Mouse (Mus musculus) kidney, postnatal 4 days (tissue): ENCODE measurements at regions not wholly inside any gene's neighbourhood (a gene's known extent, or its start where the extent isn't known, plus 50 kb on each side); places are given as distances from the start of the nearest gene placed in this dataset.
A peak's percentile ranks its signal among the peaks of the same experiment; 100 is the strongest.

ENCODE experiments used
- DNase-seq, 2 experiments: peaks; one replicate each; pipeline ENCODE4 v3.0.0; 2021; ENCODE audit warnings: mixed read lengths in 2 of 2

DNA sequence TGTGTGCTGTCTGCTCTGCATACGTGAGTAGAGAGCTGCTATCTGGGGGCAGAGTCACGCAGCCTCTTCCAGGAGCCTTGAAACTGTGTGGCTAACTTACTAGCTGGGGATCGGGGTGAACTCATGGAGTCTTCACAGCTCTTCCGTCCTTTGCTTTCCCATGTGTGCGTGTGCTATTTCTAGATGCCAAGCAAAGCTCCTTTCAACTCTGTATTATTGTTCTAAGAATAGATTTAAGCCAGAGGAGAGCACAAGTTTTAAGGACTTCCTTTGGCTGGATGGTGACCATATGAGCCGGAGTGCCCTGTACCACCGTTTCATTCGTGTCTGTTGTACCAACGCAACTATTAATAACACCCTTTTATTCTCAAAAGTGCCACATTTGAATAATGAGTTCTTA is 254.0 kb downstream of the Gm12728 start:
- no peak for DNase-seq

DNA sequence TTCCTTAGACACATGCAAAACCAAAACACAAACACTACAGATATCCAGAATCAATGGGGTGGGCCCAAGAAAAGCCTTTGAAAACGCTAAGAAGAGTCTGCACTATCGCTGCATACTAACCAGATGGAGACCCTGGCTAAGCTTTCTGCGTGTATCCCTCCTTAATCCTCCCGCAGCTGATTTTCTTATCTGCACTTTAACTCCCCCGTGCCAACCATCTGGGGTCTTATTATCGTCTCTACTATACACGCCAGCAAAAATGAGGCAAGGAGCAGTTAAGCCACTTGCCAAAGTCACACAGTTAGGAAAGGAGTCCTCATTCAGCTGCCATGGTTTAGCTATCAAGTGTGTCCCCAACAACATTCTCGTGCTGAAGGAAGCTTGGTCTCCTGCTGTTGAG is 258.4 kb downstream of the Gm12728 start:
- DNase-seq = no peak

DNA sequence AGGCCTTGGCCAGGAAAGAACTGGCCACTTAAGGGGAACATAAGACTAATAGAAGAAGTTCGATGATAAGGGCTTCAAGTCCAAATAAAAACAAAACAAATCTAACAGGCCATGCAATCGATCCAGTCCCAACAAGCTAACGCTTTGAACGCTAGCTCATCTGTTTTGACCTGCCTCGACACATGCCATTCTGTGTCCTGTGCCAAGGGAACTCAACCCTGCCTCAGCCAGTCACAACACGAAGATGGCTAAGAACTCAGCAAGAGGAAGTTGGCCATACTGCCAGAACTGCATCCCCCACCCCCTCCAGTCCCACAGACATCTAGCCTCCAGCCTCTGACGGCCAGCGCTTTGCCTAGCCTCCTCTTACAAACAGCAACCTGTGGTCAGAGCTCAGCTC is 259.1 kb downstream of the Gm12728 start:
- no peak for DNase-seq

DNA sequence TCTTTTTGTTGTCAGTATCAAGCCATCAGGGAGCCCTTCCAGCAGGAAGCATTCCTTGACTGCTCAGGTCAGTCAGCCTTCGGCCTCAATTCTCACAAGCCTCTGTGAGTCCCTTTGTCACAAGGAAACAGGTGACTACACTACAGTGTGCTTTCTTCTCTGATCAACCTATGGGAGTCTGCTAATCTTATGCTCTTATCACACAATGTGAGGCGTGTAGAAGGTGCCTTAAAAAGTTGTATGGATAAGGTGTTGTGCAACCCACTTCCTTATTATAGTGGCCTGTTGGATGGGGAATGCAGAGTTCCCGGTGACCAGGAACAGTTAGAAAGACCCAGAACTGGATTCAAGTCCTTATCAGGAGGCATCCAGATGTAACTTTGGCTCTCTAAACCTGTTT is 260.2 kb downstream of the Gm12728 start:
- no peak for DNase-seq

DNA sequence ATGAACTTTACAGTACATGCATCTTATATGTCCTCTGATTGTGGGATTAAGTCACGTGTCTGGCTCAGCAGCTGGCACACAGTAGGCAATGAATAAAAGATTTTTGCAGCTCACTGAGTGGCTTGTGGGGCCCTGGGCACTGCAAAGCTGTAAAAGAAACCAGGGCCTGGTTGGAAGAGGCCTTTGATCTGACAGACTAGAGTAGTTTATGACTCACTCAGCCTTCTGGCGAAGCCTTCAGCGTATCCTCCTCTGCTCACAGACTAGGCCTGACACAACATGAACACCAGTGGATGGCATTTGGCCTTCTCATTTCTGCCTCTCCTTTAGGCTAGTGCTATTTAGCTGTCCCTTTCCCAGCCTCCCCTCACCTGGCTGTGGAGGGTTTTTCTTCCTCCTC is 260.6 kb downstream of the Gm12728 start:
- DNase-seq = no peak

DNA sequence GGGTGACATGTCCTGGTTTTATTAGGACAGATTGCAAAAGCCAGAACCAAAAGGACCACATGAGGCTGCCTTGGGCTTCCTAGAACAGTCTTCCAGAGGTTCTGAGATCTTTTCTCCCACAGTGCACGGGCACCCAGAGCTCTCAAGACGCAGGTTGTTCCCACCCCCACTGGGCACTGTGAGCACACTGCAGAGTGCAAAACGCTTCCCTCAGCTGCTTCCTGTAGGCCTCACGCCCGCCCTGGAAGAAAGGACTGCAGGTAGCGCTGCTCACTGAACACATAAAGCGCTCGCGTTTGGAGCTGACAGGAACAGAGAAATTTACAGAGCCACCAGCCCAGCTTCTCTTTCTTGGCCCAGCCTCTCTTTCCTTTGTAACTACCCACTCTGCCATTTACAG is 262.5 kb upstream of the Usp24 start:
- no peak for DNase-seq

DNA sequence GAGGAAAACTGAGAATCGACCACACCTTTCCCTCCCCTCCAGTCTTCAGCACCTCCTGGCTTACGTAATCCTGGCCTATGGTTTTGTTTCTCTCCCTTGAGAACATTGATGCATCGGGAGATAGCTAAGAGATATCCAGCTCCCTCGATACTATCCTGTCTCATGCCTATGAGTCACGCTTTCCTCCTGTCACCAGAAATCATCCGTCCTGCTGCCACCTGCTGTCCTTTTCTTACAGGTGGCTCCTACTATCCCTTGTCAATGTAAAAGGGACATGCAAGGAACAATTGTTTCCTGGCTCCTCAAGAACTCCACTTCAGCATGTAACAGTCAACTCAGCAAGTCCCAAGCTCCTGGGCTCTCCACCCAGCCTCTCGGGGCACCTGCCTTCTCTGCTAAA is 261.7 kb upstream of the Usp24 start:
- DNase-seq = no peak

DNA sequence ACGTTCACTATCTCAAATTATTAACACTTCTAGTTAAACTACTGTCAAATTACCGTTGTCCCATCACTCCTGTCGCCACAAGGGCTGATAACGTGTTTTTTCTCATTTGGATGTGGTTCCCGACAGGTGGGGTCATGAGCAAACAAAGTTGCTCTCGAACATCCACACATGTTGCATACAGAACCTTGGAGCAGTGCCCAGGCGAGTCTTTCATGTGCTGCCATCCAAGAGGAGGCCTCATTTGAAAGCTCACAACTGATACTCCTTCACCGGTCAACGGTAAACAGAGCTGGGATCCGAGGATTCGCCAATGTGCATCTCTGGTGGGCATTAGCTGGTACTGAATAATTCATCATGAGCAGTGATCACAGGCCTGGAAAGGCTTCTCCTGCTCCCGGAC is 253.4 kb upstream of the Usp24 start:
- no peak for DNase-seq

DNA sequence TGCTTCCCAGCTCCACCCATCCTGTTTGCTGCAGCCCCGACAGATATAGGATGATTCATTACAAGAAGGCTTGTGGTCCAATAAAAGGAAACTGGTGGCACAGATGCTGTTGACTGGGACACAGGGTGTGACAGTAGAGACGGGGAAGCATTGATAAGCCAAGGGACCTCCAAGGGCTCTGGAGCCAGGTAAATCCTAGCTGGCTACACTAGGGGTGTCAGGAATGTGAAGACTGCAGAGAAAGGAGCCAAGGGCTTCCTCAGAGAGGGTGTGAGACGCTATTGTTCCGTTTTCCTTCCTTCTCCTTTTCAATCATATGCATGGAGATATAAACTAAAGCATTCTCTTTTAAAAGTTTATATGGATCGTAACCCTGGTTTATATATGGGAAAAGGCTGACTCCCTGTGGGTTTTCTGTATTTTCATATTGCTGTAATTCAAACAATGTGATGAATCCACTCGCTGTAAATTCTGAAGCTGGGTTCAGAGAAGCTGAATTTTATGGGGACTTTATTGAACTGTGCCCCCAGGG is 252.1 kb upstream of the Usp24 start:
- no peak for DNase-seq

DNA sequence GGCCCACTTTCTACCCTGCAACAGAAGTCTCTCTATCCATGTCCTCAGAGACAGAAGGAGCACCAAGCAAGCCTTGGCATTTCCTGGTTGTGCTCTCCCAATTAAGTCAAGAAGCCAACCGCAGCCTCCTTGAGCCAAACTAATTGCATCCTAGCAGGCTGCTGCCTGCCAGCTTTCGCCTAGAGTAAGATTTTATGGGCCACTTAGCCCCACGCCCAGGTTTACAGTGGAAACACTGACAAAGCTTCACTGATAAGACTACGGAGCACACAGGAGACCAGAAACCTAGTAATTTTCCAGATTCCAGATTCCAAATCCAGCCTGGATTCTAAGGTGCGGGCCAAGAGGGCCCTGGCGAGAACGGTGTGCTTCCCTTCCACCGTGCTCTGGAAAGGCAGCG is 249.0 kb upstream of the Usp24 start:
- DNase-seq = peak; percentile 11 to 37

DNA sequence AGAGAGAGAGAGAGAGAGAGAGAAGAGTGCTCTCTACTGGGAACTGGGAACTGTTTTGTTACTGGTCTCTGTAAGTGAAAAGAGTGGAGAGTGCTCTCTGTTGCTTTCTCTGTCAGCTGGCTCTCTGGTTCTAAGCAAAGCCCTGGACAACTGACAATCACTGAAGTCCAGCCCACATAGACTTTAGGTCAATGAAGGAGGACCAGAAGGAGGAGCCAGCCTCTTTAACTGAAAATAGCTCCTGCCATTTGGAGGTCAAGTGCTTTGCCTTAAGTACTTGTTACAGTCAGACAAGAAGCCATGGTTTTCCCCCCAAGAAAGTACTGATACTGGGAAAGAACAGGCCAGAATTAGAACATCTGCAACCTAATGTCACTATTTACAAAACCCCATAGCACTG is 232.5 kb upstream of the Usp24 start:
- no peak for DNase-seq

DNA sequence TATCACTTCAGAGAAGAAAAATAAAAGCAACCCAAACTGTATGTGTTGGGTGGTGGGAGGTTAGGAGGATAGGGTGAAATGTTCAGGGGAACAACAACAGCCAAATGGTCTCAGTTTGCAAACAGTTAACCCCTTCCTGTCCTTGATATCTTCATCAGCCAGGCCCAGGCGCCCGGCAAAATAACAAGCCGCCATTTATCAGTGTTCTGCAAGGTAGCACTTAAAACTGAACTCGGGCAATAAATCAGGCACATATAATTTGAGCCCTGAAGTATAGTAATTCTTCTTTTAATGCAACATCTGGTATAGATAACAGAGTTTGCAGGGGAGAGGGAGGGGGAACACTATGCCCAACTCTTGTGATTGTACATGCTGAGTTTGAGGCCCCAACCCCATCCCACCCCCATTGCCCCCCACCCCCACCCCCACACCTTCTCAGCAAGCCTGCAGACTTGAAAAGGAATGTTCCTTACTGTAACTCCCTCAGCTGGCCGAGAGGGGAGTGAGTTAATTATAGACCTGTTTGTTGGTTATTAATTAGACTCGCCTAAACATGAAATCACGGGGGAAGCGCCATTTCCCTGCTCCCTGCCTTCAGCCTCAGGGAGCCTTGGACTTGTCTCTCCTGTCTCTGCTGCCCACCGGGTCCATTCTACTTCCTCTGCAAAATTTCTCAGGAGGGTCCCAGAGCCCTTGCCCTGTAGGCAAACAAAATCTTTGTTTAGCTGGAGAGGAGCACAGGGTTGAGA is 223.9 kb upstream of the Usp24 start:
- DNase-seq = peak; percentile 58 to 73

DNA sequence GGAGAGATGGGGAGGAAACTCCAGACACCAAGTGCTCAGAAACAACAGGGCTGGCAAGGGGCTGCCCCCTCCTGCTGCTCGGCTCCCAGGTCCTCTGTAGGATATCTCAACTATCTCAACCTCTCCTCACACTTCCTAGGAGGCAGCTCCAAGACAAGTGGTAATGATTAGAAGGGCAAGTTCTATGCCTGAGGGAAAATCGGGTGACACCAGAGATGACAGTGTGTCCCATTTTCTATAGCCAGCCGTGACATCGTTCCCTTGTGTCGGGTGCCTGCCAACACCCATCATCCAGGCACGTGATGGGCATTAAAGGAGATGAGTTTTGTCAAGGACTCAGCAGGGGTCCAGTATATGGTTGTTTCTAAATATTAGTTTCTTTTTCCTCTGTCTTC is 223.3 kb upstream of the Usp24 start:
- DNase-seq = no peak

DNA sequence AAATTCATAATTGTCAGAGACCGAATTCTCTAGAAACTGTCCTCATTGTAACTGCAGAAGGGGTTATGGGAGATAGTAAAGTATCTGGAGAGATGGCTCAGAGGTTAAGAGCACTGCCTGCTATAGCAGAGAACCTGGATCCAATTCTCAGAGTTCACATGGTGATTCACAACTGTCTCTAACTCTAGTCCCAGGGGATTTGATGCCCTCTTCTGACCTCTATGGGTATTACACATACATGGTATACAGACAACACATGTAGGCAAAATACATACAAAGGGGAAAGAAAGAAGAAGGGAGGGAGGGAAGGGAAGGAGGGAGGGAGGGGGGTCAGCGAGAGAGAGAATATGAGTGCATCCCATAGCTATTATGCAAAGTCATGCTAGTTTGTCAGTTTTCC is 222.8 kb upstream of the Usp24 start:
- no peak for DNase-seq

DNA sequence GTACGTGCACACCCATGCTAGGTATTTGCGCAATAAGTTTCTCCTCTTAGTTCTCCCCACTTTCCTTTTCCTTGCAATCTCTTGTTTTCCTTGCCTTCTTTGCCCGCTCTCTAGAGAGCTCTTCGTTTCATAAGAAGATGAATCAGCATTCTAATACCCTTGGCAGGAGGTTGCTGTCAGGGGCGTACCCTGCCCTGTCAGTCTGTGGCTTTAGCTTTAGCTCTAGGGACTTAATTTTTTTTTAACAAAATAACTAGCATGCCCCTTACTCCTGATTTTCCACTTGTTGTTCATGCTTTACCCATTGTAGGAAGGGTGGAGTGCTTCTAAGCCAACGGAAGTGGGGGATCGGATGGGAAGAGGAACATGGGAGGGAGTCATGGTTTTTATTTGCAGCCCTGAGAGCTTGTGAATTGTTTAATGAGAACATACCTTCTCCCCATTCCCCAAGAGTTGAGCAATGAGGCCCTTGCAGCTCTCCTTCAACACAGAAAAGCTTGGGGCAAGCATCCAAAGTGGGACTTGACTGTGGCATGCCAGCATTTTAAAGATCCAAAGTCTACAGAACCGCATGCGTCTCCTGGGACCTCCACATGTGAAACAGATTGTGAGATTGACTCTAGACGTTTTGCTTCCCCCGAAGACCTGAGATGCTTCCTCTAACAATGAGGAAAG is 221.0 kb upstream of the Usp24 start:
- DNase-seq = no peak

DNA sequence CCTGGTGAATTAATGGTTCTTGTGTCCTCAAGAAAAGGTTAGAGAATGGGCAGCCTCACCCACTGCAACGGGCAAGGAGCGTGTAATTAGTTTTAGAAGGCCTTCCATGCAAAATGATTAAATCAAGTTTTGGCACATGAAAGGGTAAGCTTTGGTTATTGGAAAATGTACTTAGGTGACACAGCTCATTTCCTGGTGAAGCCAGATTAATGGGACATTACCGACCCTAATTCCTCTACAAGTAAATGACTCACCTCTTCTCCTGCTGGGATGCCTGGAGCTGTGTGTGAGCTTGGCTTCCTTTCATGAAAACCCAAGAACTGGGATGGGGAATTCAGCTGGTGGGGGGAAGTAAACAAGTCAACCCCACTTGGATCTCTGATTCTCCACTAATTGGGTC is 219.9 kb upstream of the Usp24 start:
- peak in 1 of 2 experiments; percentile 26 for DNase-seq

DNA sequence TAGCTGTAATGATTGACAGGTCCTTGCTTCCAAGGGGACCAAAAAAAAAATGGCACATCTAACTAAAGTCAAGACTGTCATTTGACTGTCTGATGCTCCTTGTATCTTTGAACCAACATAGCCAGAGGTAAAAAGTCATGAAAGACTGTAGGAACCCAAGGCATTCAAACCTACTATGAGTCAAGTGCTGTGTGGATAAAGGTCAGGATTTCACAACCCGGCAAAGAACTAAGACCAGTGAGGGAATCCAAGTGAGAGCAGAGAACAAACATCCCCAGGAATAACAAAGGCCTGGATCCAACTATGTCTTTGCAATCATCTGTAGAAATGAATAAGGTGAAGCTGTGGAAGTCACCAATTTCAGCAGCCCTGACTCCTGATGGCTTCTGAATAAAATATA is 218.2 kb upstream of the Usp24 start:
- no peak for DNase-seq

DNA sequence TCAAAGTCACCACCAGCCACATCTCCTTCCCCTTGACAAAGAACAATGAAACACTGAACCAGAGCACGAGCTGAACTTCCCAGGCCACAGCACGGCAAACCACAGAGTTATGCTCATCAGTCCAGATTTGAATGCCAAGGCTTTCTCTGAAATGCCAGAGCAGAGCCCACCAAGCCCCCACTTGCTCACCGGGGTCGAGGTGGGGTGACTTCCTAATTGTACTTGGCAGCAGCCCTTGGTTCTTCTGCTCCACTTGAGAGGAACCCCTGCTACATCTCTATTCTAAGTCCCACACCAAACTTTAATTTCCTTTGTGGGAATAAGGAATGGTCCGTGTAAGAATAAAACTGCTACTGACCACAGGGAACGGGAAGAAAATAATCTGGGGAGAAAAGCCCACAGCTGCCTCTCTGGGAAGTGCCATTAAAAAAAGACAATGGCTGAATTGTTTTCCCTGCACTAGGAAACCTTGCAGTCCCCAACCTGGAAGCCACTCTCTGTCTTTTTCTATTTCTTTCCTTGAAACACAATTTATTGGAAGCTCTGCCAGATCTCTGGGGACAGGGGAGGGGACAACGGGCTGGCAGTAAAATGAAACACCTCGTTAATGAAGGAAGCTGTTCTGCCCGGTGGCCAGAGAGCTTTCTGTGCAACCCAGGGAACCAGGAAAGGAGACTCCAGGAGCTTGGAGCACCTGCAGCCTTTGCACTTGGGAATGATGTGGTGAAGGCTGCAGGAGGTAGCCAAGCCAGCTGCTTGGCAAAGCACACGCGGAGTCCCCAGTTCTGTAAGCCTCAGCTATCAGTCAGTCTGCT is 215.6 kb upstream of the Usp24 start:
- DNase-seq = peak in 1 of 2 experiments; percentile 30

DNA sequence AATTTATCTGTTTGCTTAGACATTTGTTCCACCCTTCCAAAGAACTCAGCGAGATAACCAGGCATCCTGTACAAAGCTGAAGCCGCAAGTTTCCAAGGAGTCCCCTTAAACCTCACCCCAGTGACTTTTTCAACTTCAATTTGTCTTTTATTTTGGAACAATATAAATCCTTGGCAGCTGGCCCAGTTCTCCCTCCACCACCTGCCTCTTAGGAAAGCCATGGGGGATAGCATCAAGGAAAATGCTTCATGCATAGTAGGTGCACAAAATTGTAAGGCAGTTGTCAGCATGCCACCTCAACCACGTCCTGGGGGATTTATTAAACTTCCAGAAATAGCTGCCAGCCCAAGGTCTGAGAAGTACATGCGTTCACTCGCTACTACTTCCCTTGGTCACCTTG is 214.1 kb upstream of the Usp24 start:
- DNase-seq = peak in 1 of 2 experiments; percentile 31

DNA sequence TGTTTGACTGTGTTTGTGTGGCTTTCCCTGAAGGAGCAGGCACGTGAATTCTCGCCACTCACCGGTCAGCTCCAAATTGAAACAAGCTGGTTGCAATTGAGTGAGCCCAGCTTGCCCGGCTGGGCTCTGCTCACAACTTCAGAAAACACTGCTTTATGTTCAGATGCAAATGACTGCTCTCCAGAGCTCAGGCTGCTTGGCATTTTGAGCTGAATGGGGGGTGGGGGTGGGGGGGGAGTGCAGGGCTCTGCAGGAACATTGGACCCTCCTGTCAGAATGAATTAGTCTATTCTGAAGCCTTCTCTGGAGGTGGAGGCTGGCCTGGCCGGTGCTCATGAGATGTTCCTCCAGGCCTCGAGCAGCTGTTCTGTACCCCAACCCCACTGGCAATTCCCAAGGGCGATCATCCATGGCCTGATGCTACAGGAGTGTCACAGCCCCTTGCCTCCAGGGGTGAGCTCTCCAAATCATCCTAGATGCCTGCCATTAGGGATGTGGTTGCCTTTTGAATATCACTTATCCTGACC is 213.5 kb upstream of the Usp24 start:
- peak in 1 of 2 experiments; percentile 59 for DNase-seq

DNA sequence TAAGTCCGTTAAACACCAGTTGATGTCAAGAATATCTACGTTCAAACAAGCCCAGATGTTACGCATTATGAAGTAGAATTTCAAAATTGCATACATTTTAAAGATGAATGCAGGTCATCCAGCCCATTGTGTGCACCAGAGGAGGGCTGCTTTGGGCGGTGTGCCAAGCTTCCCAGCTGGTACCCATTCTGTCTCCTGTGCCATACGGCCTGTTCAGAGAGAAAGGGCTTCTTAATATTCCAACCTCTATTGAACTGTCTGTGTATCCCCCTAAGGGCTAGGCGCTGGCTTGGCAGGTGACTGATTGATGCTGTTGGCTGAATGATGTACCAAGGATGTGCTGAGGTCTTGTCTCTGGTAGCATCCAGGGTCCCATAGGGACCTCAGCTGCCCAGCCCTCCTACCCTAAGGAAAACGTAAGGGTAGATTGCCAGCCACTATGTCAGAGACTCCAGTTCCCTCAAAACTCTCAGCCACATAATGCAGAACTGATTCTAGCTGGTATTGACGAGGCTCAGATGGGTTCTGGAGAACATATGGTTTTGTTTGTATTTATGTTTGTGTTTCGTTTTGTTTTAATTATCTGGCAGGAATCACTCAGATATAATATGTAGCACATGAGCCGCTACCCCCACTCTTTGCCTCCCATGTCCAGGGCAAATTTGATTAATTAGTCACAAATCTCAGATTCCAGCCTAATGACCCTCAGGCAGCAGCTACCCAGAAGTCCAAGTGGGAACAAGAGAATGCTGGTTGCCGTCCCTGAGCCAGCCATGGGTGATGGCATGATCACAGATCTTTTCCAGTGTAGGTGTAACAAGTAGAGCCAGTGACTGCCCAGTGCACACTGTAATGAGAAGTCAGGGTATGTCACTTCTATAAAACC is 212.0 kb upstream of the Usp24 start:
- DNase-seq = peak in 1 of 2 experiments; percentile 18

DNA sequence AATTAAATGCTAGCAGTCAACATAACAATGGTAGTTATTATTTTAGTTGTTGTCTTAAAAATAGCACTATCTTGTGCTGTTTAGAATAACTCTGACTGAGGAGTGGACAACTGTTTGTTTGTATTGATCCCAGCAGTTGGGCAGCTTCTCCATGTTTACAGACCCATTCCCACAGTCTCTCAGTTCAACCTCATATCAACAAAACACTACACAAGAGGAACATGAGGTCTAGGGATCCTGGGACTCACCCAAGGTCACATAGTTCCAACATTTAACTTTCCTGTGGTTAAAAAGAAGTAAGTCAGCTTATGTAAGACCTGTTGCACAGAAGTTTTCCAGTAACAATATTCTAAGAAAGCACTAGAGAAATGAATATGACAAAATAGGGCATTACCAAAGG is 203.0 kb upstream of the Usp24 start:
- no peak for DNase-seq
